Mouse (Mus musculus) cerebellum, adult 8-10 months (tissue): ENCODE measurements around the gene Cdk5r1.
"Not testable (repeated sequence)": the region's sequence is repeated elsewhere in the genome, so short reads cannot be mapped to it uniquely, and the experiment has no call there.

Source experiments
- DNase-seq: peaks from one replicate; pipeline ENCODE4 v3.0.0; 2022

Cdk5r1 gene

DNA sequence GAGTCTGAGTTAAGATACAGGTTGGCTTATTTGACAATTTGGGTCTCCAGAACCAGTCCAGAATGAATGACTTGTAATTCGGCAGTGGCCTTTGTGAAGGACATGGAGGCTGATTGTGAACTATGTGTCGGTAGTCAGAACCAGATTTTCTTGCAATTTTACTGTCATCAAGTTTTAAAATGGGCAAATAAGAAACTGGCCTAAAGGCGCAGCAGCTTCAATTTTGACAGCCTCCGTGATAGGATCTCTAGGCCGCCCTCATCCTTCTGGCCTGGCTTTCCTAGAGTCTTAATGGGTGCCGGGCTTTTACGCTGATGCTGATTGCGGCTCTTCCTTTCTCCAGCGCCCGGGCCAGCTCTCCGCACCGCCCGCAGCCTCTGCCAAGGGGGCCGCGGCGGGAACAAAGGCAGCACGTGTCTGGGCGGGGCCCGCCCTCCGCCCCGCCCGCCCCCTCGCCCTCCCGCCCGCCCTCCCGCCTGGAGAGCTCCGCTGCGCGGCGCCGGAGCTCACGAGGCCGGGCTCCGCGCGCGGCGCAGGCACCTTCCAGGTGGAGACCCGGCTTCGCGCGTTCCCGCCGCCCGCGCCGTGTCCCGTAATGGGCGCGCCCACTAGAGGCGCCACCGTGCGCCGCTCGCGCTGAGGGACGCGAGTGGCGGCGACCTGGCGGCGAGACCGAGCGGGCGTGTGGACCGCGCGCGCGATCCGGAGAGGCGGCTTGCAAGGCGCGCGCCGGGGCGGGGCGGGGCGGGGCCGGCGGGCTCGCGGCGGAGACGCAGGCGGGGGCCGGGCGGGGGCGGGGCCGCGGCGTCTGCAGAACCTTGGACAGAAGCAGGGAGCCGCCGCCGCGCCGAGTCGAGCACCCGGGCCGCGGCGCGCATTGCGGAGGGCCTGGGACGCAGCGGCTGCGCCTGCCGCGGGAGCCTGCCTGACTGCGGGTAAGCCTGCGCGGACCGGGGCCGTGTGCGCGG is at the start of gene Cdk5r1:
TSS of gene Cdk5r1 (plus strand) at position 802 of the 968 bp plus-strand sequence.
- peak; percentile 94 for DNase-seq

DNA sequence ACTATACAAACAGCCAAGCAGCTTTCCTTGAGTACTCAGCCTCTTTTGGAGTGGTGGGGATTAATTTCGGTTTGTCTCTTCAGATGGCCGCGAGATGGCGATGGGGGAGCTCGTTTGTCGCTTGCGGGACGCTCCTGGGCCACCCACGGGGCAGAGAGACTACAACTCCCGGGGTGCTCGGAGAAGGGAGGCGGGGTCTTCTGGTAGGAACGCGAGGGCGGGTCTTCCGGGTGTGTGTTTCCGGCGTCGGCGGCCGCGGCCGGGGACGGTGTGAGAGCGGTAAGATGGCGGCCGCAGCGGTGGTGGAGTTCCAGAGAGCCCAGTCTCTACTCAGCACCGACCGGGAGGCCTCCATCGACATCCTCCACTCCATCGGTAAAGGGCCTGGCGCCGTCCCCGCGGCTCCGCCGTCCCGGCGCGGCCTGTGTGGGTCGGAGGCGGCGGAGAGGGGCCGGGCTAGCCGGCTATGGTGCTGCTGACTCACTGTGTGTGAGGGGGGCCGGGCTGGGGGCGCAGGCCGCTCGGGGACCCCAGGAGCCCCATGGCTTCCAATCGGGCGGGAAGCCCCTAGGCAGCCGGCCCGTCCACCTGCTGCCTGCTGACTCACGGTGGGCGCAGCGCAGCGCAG is 48.3 kb upstream of the Cdk5r1 start, which contains the start of gene Psmd11:
TSS of gene Psmd11 (plus strand) at position 235 of the 628 bp plus-strand sequence.
- peak; percentile 95 for DNase-seq

- peak; percentile 39 for DNase-seq
These were observed 47.8 kb upstream of the Cdk5r1 start for GRCm38 (mm10) chr11:80429009-80429475.

DNA sequence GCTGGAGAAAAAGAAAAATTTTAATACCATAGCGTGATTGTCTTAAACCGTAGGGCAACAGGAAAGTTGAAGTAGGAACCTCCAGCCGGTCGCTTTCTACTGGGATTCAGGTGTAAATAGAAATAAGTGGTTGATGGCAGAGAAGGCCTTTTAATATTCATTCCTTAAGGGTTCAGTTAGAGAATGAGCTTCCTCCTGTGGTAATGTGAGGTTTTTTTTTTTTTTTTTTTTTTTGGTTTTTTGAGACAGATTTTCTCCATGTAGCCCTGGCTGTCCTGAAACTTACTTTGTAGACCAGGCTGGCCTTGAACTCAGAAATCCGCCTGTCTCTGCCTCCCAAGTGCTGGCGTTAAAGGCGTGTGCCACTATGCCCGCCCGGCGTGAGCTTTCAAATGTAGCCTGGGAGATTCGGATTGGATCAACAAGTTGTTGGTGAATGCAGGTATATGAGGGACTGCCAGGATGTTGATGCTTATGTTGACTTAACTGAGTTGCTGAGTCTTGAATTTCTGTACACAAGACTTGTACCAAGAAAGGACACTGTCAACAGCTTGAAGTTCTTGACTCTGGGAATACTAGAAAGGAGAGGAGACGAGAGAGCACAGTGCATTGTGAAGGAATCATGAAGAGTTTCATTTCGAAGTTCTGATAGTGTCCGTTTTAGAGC is 47.2 kb upstream of the Cdk5r1 start:
- no peak for DNase-seq

- DNase-seq, result no peak
These were observed 46.4 kb upstream of the Cdk5r1 start for GRCm38 (mm10) chr11:80430366-80430910.

GRCm38 (mm10) chr11:80446916-80447315 is 29.9 kb upstream of the Cdk5r1 start:
- no peak for DNase-seq

- no peak for DNase-seq
These were observed 27.0 kb upstream of the Cdk5r1 start for GRCm38 (mm10) chr11:80449859-80450258.

GRCm38 (mm10) chr11:80452242-80452641 is 24.6 kb upstream of the Cdk5r1 start:
- no peak for DNase-seq

GRCm38 (mm10) chr11:80453198-80453597 is 23.6 kb upstream of the Cdk5r1 start:
- no peak for DNase-seq

GRCm38 (mm10) chr11:80463605-80464130 is 13.2 kb upstream of the Cdk5r1 start:
- not testable (repeated sequence) for DNase-seq

GRCm38 (mm10) chr11:80471836-80472605 is 4.8 kb upstream of the Cdk5r1 start:
- DNase-seq, result peak; percentile 48

GRCm38 (mm10) chr11:80474175-80474691 is 2.6 kb upstream of the Cdk5r1 start:
- DNase-seq, result peak; percentile 70

GRCm38 (mm10) chr11:80474846-80475245 is 2.0 kb upstream of the Cdk5r1 start:
- peak; percentile 30 for DNase-seq

GRCm38 (mm10) chr11:80475544-80475943 is 1.3 kb upstream of the Cdk5r1 start:
- peak; percentile 28 for DNase-seq

DNA sequence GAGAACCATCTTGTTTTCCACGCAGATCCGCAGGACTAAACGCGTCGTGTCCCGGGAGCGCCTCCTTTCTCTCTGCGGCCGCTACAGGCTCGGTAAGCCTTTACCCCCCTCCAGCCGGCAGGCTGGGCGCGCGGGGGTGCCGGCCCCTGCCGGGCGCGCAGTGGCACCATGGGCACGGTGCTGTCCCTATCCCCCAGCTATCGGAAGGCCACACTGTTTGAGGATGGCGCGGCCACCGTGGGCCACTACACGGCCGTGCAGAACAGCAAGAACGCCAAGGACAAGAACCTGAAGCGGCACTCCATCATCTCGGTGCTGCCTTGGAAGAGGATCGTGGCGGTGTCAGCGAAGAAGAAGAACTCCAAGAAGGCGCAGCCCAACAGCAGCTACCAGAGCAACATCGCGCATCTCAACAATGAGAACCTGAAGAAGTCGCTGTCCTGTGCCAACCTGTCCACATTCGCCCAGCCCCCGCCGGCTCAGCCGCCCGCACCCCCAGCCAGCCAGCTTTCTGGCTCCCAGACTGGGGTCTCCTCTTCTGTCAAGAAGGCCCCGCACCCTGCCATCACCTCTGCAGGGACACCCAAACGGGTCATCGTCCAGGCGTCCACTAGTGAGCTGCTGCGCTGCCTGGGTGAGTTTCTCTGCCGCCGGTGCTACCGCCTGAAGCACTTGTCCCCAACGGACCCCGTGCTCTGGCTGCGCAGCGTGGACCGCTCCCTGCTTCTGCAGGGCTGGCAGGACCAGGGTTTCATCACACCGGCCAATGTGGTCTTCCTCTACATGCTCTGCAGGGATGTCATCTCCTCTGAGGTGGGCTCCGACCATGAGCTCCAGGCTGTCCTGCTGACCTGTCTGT is 747 bp downstream of the Cdk5r1 start:
- DNase-seq, result peak; percentile 66

GRCm38 (mm10) chr11:80478694-80479412 is 2.0 kb downstream of the Cdk5r1 start:
- DNase-seq, result no peak

GRCm38 (mm10) chr11:80479425-80479824 is 2.6 kb downstream of the Cdk5r1 start:
- peak; percentile 61 for DNase-seq

DNA sequence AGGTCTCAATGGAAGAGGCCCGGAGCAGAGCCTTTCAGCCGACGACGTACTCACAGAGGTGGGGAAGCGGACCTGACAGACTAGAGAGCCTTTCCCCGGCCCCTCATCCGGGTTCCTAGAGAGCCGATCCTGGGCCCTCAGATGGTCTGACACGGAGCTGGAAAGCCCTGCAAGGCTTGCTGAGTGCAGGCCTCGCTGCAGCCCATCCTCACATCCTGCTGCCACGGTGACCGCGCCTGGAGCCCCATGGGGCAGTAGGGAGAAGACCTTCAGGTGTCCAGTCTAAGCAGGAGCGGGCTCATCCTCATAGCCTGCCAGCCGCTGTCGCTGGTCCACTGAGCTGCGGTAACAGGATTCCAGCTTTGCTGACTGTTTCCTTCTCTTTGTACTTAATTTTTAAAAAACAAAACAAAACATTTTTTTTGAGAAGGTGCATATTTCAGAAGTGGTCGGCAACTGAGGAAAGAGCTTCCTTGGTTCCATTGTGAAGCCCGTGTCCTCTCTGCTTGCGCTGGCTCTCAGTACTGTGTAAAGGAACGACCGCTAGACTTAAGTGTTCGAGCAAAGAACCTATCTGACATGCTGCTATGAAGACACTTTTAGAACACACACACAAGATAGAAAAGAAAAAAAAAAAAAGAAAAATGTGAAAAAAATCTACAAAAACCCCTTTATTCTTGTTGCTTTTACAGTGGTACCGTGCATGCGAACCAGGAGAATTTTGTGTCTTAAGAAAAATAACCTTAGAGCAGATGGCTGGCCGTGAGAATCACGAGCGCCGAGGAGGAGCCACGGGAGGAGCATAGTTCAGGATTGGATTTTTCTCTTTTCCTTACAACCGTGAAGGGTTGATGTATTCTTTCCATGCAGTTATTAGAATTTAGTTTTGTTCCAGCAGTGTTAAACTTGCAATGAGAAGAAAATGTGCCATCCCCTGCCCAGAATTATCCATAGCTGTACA is 3.4 kb downstream of the Cdk5r1 start:
- peak; percentile 51 for DNase-seq
